Mouse (Mus musculus) hindbrain, embryonic 16.5 days (tissue): ENCODE measurements around the gene Olfr835. TPM values are rescaled to one million over a fixed set of nuclear protein-coding genes. Genes with fewer than 3 reads are reported as not detected.

Experiments
- ATAC-seq: fragments of 200-750 bp; cut with Nextera tagmentation; 2 replicates; pipeline ENCODE4 v1.8.0; 2017; ENCODE audit warnings: moderate TSS enrichment, moderate library complexity
- H3K27ac ChIP-seq: fragments of 300-500 bp; sonication (generic); 2 replicates; pipeline ENCODE4 v1.5.1; 2014; ENCODE audit warnings: low read depth, mild to moderate bottlenecking, control low read depth, low read length, moderate library complexity
- H3K27me3 ChIP-seq: fragments of 300-500 bp; sonication (generic); replicated peaks from 2 replicates; pipeline ENCODE4 v1.6.1; 2014; ENCODE audit warnings: low read length; ENCODE audit not compliant: control insufficient read depth, insufficient read depth
- H3K36me3 ChIP-seq: fragments of 300-500 bp; sonication (generic); 2 replicates; pipeline ENCODE4 v1.6.1; 2014; ENCODE audit warnings: mild to moderate bottlenecking, low read length, moderate library complexity, mixed read lengths; ENCODE audit not compliant: control insufficient read depth, insufficient read depth
- H3K4me1 ChIP-seq: fragments of 300-500 bp; sonication (generic); 2 replicates; pipeline ENCODE4 v1.6.1; 2014; ENCODE audit warnings: low read depth, low read length; ENCODE audit not compliant: control insufficient read depth, insufficient read depth
- H3K4me2 ChIP-seq: fragments of 300-500 bp; sonication (generic); 2 replicates; pipeline ENCODE4 v1.6.1; 2014; ENCODE audit warnings: mild to moderate bottlenecking, low read length, control low read depth, moderate library complexity
- H3K4me3 ChIP-seq: fragments of 300-500 bp; sonication (generic); 2 replicates; pipeline ENCODE4 v1.5.1; 2014; ENCODE audit warnings: mild to moderate bottlenecking, low read length, control low read depth, moderate library complexity
- H3K9ac ChIP-seq: fragments of 300-500 bp; sonication (generic); 2 replicates; pipeline ENCODE4 v1.6.1; 2014; ENCODE audit warnings: low read depth, mild to moderate bottlenecking, control low read depth, low read length, moderate library complexity
- H3K9me3 ChIP-seq: fragments of 300-500 bp; sonication (generic); 2 replicates; pipeline ENCODE4 v1.6.1; 2014; ENCODE audit warnings: mild to moderate bottlenecking, low read length, moderate library complexity; ENCODE audit not compliant: control insufficient read depth
- WGBS: fragments of 180-500 bp; shearing (Covaris S2); extraction: QIAGEN DNeasy Blood & Tissue Kit; methylation state at CpG from one replicate; pipeline ENCODE4 v1.1.7; 2014; 5-methylcytosine and 5-hydroxymethylcytosine counted together
- polyA plus RNA-seq: library from polyadenylated mRNA; unstranded; fragments of >200 nt; fragmentation: Nextera tagmentation; extraction: Ambion mirVana; gene quantifications from 2 replicates; pipeline ENCODE4 v1.2.1, GENCODE M21; 2015

The Olfr835 gene
- not detected in 2 replicates for polyA plus RNA-seq

DNA sequence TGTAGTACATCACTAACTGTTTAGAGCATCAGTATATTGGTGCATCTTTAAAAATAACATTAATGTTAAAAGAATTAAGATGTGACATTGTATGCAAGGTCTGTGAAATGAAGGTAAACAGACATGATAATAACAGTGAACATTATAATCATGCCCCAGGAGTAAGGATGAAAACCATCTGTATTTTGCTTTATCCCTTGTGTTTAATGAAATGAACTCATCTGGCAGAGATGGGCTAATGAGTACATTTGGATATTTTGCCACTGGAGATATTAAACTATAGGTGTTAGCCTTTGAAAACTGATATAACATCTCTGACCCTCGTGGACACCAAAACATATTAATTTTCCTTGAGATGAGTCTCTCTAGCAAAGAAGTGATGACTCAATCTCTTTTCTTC, at the start of gene Olfr835:
Gene Olfr835 (plus strand): TSS at position 301 of the 400 bp plus-strand sequence.
- H3K4me3 ChIP-seq: no peak within 1 kb of the TSS
- H3K9ac ChIP-seq: no peak within 1 kb of the TSS
- H3K27me3 ChIP-seq: no peaks in the 10 kb centered on the region
- H3K9me3 ChIP-seq: peaks cover 3% of the 10 kb centered on the region
- WGBS: 69% methylated on average over 1 of the region's 1 CpGs
- H3K4me1 ChIP-seq: no peaks in the 10 kb centered on the region
- no peak within 1 kb of the TSS for H3K4me2 ChIP-seq
- no peak within 1 kb of the TSS for H3K27ac ChIP-seq
- no peaks in the 10 kb centered on the region for H3K36me3 ChIP-seq
- ATAC-seq: no peak

DNA sequence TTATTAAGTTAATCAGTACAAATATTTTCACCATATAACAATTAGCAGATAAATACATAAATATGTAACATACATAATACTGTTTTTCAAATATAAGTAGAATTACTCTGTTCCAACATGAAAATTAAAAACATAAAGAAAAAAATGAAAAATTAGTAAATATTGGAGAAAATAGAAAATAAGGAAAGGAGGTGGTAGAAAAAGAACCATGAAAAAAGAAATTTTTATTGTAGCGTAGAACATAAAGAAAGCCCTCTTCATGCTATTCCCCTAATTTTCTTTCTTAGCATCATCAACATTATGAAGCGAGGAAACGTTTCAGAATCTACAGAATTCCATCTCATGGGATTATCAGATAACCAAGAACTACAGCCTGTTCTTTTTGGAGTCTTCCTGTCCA, 44.8 kb upstream of the Olfr835 start, which contains the start of gene Olfr834:
Gene Olfr834 (plus strand): TSS at position 301 of the 400 bp plus-strand sequence.
- Histone ChIP-seq H3K27me3 (no peaks in the 10 kb centered on the region), H3K9ac (no peak within 1 kb of the TSS), H3K9me3 (no peaks in the 10 kb centered on the region; the same call in 1 of the 2 replicates), H3K36me3 (no peaks in the 10 kb centered on the region), H3K27ac (no peak within 1 kb of the TSS), H3K4me1 (no peaks in the 10 kb centered on the region), H3K4me2 (no peak within 1 kb of the TSS), H3K4me3 (no peak within 1 kb of the TSS)
- 91% methylated on average over 3 of the region's 3 CpGs for WGBS
- ATAC-seq: no peak

DNA sequence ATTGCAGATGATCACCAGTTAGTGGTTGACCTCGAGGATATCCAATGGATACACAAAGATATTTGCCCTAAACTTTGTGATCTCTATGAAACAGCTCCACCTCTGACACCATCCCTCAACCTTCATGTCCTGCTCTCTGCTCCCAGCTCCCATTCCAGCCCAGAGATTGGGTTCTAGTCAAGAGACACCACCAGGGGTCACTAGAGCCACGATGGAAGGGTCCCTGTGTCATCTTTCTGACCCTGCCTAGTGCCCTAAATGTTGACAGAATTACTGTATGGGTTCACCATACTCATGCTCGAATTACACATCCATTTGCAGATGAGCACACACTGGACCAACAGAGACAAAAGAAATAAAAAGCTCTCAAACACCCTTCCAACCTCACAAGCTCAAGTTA, 52.5 kb downstream of the Olfr835 start:
- Histone ChIP-seq H3K4me3 (no peak overlapping the region), H3K9me3 (no peaks in the 10 kb centered on the region), H3K4me2 (no peak overlapping the region), H3K27me3 (no peaks in the 10 kb centered on the region), H3K36me3 (no peaks in the 10 kb centered on the region), H3K9ac (no peak overlapping the region), H3K27ac (no peak overlapping the region), H3K4me1 (no peaks in the 10 kb centered on the region)
- WGBS: 40% methylated on average over 3 of the region's 3 CpGs
- no peak for ATAC-seq

Other genes starting within 250 kb of the Olfr835 start
- gene Olfr828, start 213.2 kb upstream of the Olfr835 start, polyA plus RNA-seq: not detected in 2 replicates
- gene Olfr829, start 177.8 kb upstream of the Olfr835 start, polyA plus RNA-seq: not detected in 2 replicates
- gene Olfr830, start 158.0 kb upstream of the Olfr835 start, polyA plus RNA-seq: not detected in 2 replicates
- gene Olfr832, start 95.6 kb upstream of the Olfr835 start, polyA plus RNA-seq: not detected in 2 replicates
- gene Olfr834, start 44.7 kb upstream of the Olfr835 start, polyA plus RNA-seq: not detected in 2 replicates
- not detected in 2 replicates for gene Olfr836, start 87.6 kb downstream of the Olfr835 start, polyA plus RNA-seq
- not detected in 2 replicates for gene Olfr837, start 103.6 kb downstream of the Olfr835 start, polyA plus RNA-seq
- not detected in 2 replicates for gene Olfr839-ps1, start 144.6 kb downstream of the Olfr835 start, polyA plus RNA-seq
- gene Olfr843, start 219.3 kb downstream of the Olfr835 start, polyA plus RNA-seq: not detected in 2 replicates